Mouse (Mus musculus) olfactory bulb, adult 2 months (tissue): ENCODE measurements around the gene Timp3.

ENCODE experiments used
- CTCF ChIP-seq: fragments of 200-500 bp; IDR thresholded peaks from 2 replicates; pipeline ENCODE4 v1.5.1; 2012; ENCODE audit warnings: low read depth, mild to moderate bottlenecking, low read length, moderate library complexity; ENCODE audit not compliant: insufficient read depth
- POLR2A ChIP-seq: fragments of 200-500 bp; IDR thresholded peaks from 2 replicates; pipeline ENCODE4 v1.6.1; 2012; ENCODE audit warnings: mild to moderate bottlenecking, low read depth, low read length, moderate library complexity; ENCODE audit not compliant: insufficient read depth

- no peak for TF ChIP-seq POLR2A
- TF ChIP-seq CTCF: no peak
Observed at GRCm38 (mm10) chr10:86304583-86304982, 4.4 kb downstream of the Timp3 start.
